Comparison of ENCODE assay signal across 9 mouse cellular contexts in the genomic region with DNA sequence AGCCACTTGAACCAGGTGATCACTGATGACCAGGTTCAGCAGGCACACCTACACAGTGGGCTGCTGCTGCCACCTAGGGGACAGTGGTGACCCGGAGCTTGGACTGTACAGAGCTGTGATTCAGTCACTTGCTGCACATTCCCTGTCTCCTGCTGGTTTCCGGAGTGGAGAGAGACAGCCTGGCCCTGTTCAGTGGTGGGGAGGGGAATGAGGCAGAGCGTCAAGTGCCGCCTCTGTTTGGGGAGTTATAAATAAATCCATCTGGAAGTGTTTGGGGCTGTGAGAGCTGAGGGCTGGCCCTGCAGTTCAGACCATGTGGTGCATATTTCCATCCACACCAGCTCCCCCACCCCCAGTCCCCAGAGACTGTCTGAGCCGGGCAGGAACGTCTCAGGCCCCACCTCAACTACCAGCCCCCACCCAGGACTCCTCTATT.
DNase-seq lines count a peak whose midpoint lies in the region; ATAC-seq and TF ChIP-seq lines count a peak whose summit lies in the region.
"Had no signal": no experiment of that assay in that cellular context is flagged by ENCODE, and none has a peak within 500 bp of the region (broad histone marks: within the 10 kb centered on the region; RNA-seq: fewer than 3 reads in every experiment).

No protein-coding gene starts in this region.

- no peak overlapping the region for H3K4me2 ChIP-seq in forebrain, postnatal 0 days (ENCODE audit: low read depth)
- H3K4me2 ChIP-seq in liver, postnatal 0 days (ENCODE audit: low read depth, low read length): no peak overlapping the region
- H3K4me2 ChIP-seq: liver, embryonic 15.5 days had no signal

- H3K27me3 ChIP-seq in forebrain, postnatal 0 days (ENCODE audit: insufficient read depth, low read length): no peaks in the 10 kb centered on the region
- no peaks in the 10 kb centered on the region for H3K27me3 ChIP-seq in liver, postnatal 0 days (ENCODE audit: insufficient read depth, low read length)

- 25% methylated on average over 6 of the region's 6 CpGs for WGBS in forebrain, postnatal 0 days
- 9% methylated on average over 6 of the region's 6 CpGs for WGBS in liver, postnatal 0 days (ENCODE audit: insufficient replicate concordance)

- H3K4me3 ChIP-seq in forebrain, postnatal 0 days (ENCODE audit: low read depth, low read length): no peak overlapping the region
- no peak overlapping the region for H3K4me3 ChIP-seq in liver, postnatal 0 days (ENCODE audit: low read depth, low read length)
- H3K4me3 ChIP-seq: liver, embryonic 15.5 days had no signal

- H3K36me3 ChIP-seq in forebrain, postnatal 0 days (ENCODE audit: insufficient read depth): no peaks in the 10 kb centered on the region
- H3K36me3 ChIP-seq in liver, postnatal 0 days (replicated peaks; ENCODE audit: insufficient read depth, low read length): no peaks in the 10 kb centered on the region
- H3K36me3 ChIP-seq: liver, embryonic 15.5 days had no signal

- H3K4me1 ChIP-seq in forebrain, postnatal 0 days (ENCODE audit: insufficient read depth): no peaks in the 10 kb centered on the region
- no peaks in the 10 kb centered on the region for H3K4me1 ChIP-seq in liver, postnatal 0 days (ENCODE audit: insufficient read depth)
- H3K4me1 ChIP-seq: liver, embryonic 15.5 days had no signal

- intact Hi-C loops in heart, postnatal 25 days (cut with DNase I): loop anchor here (5.0 kb wide), 2 partner anchors 135 to 150 kb away; a partner anchor contains a TSS

- H3K9ac ChIP-seq in forebrain, postnatal 0 days: no peak overlapping the region
- no peak overlapping the region for H3K9ac ChIP-seq in liver, postnatal 0 days (replicated peaks)
- H3K9ac ChIP-seq: liver, embryonic 15.5 days had no signal

- no peaks in the 10 kb centered on the region for H3K9me3 ChIP-seq in forebrain, postnatal 0 days (ENCODE audit: low read length)
- no peaks in the 10 kb centered on the region for H3K9me3 ChIP-seq in liver, postnatal 0 days (ENCODE audit: low read length)
- H3K9me3 ChIP-seq: liver, embryonic 15.5 days had no signal

- peak; percentile 72 for DNase-seq in ES-CJ7 (ENCODE audit: low read depth, low spot score)
- peak; percentile 88 to 90 for DNase-seq in cerebellum, adult 18-20 months
- peak; percentile 56 for DNase-seq in forebrain, postnatal 0 days
- peak; percentile 55 for DNase-seq in heart, postnatal 25 days (ENCODE audit: low spot score)
- DNase-seq in kidney, postnatal 4 days: peak; percentile 82 to 87
- peak; percentile 56 for DNase-seq in liver, postnatal 0 days
- DNase-seq in ovary, postnatal 36 days (ENCODE audit: low spot score): peak; percentile 59
- peak; percentile 17 for DNase-seq in urinary bladder, postnatal 10 days (ENCODE audit: low spot score)

- peak; percentile 96 for ATAC-seq in forebrain, postnatal 0 days
- ATAC-seq in liver, postnatal 0 days: peak; percentile 56; the same call in 1 of the 2 replicates

- peak; percentile 74 for TF ChIP-seq CTCF in forebrain, postnatal 0 days (IDR thresholded peaks at IDR 0.05; ENCODE audit: low read depth)
- peak; percentile 75 for TF ChIP-seq CTCF in liver, postnatal 0 days (IDR thresholded peaks at IDR 0.05; ENCODE audit: low read depth)

- TF ChIP-seq EP300 in liver, postnatal 0 days (IDR thresholded peaks at IDR 0.05; ENCODE audit: low read depth): no peak

- H3K27ac ChIP-seq in forebrain, postnatal 0 days (ENCODE audit: low read depth, low read length): no peak overlapping the region
- no peak overlapping the region for H3K27ac ChIP-seq in liver, postnatal 0 days (ENCODE audit: low read depth)
- H3K27ac ChIP-seq: liver, embryonic 15.5 days had no signal

Comparison
In these comparisons a context has a peak if more than half of its experiments do, and no peak if none do; other contexts are left out.
1. DNase-seq: peak in every context shown above with its lines; median percentile 89 in cerebellum, adult 18-20 months; 84 in kidney, postnatal 4 days; 72 in ES-CJ7; 59 in ovary, postnatal 36 days; 56 in forebrain, postnatal 0 days; 56 in liver, postnatal 0 days; 55 in heart, postnatal 25 days; 17 in urinary bladder, postnatal 10 days.